Mouse (Mus musculus) T-helper 17 cell (primary cell): ENCODE results near the gene Nedd8.

ENCODE experiments used
- in situ Hi-C, 2 experiments: fragments of 300-600 bp; cut with MboI, MseI; formaldehyde crosslinking; loops; 1 replicate in 1 of 2; 2 replicates in 1 of 2; pipeline ENCODE4 v1.15.1; 2025; ENCODE audit warnings: high pct_unique_total_duplicates in 2 of 2

The Nedd8 gene

DNA sequence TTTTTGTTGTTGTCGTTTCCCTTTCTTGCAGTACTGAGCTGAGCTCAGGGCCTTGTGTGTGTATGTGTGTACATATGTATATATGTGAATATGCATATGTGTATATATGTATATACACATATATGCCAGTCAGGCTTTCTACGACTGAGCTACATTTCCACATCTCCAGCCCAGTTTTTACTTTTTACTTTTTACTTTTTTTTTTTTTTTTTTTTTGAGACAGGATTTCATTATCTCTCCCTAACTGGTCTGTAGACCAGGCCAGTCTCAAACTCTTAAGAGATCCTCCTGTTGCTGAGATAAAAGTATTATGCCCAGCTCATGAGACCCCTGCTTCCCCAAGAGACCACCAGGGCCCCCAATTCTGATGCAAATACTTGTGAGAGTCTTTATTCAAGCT is 55.1 kb downstream of the Nedd8 start:
- in situ Hi-C loops, result no loop called here

DNA sequence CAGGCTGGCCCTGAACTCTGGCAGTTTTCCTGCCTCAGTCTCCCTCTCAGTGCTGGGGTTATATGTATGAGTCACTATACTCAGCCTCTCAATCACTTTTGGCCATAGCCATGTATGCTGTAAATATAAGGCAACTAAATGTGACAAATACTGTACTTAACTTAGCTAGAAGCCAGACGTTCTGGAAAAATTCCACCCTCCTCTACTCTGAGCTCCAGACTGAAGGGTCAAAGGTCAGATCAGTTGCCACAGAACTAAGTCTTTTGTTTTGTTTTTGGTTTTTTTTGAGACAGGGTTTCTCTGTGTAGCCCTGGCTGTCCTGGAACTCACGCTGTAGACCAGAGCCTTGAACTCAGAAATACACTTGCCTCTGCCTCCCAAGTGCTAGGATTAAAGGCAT is 56.0 kb downstream of the Nedd8 start:
- in situ Hi-C loops, result no loop called here

- in situ Hi-C loops, result no loop called here
Measured at GRCm38 (mm10) chr14:55614565-55615178, 57.3 kb downstream of the Nedd8 start.

GRCm38 (mm10) chr14:55613346-55613745 is 58.6 kb downstream of the Nedd8 start:
- in situ Hi-C loops, result no loop called here
